Mouse (Mus musculus) hematopoietic stem cell, adult 5-6 weeks (primary cell): ENCODE measurements around the gene Pdcd1lg2. TPM values are rescaled to one million over a fixed set of nuclear protein-coding genes. Genes with fewer than 3 reads are reported as not detected.

Source experiments
- ATAC-seq, 2 experiments: fragments of 125-278 bp in 1 of 2; replicated peaks in 1 of 2; 2 replicates each; pipeline ENCODE4 v1.8.0; 2016 to 2017; ENCODE audit warnings: inconsistent platforms in 2 of 2, mild to moderate bottlenecking in 2 of 2, moderate number of reproducible peaks in 2 of 2, low read depth in 1 of 2, moderate TSS enrichment in 1 of 2; ENCODE audit not compliant: low FRiP score in 2 of 2, poor library complexity in 2 of 2, severe bottlenecking in 2 of 2, insufficient read depth in 1 of 2, low TSS enrichment in 1 of 2
- total RNA-seq: library from RNA; stranded (forward); fragments of 172-1452, 232-1000 nt; gene quantifications from 2 replicates; pipeline ENCODE4 v1.2.3, GENCODE M21; 2017

Gene Pdcd1lg2
- total RNA-seq, 1 experiment from 2014 or later: 5.7 TPM

DNA sequence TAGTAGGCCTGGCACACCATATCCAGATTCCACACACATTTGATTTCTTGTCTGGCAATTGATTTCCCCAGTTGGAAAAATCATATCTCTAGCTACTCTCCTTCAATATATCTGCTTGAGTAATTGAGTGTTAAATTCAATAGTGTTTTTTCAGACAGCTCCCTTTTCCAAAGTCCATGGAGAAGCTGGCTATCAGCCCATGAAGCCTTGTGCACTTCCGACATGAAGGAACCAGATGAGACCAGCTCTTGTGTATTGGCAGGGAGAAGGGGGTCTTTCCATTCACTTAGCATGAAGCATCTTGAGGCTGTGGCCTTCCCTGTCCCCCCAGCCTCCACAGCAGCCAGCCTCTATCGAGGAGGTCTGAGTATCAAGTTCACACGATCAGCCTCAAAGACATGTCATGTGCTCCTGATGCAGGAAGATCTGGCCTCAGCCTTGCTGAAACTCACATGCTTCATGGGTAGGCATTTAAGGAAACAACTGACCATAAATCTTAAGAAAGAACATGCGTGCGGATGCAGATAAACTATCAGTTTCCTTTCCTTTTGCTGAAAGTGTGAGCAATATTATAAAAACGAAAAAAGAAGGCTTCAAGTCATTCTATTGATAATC is 88.2 kb downstream of the Pdcd1lg2 start:
- peak; percentile 74 to 90 for ATAC-seq

DNA sequence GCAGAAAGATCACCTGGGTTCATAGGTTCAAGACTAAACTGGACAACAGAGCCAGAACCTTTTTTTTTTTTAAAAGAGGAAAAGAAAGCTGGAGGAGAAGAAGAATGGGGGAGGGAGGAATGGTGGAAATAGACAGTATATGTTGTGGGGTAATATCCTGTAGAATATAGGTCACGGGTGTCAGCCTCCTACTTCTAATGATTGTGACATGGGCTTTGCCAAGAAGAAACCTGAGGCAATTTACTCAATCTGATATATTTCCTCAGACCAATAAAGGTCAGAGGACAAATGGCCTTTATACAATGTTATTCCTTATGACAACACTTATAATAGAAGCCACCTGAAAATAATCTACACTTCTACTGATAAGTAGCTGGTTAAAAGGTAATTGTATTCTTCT is 89.6 kb downstream of the Pdcd1lg2 start:
- ATAC-seq: no peak

DNA sequence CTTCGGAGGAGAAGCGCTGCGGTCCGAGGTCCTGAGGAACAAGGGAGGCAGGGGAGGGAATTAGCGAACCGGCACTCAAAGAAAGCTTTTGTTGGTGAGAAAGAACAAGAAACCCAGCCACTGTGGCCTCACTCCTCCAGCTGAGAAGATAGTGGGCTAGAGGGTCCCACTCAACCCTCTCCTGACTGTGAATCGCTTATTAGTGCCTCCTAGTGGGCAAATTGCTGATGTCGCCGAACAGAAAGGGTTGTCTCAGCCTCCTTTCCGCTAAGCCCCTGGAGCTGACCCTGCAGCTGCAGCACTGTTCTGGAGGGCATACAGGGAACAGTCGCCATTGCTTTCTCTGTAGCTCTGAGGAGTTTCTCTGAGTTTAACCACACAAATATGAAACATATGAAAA is 90.4 kb downstream of the Pdcd1lg2 start:
- peak; percentile 29 to 41; a peak in 1 of 4 replicates for ATAC-seq

- peak; percentile 19 to 60; a peak in 1 of 4 replicates for ATAC-seq
These were observed 90.8 kb downstream of the Pdcd1lg2 start for GRCm38 (mm10) chr19:29501507-29501906.

- ATAC-seq: no peak
These were observed 93.4 kb downstream of the Pdcd1lg2 start for GRCm38 (mm10) chr19:29504131-29504530.

DNA sequence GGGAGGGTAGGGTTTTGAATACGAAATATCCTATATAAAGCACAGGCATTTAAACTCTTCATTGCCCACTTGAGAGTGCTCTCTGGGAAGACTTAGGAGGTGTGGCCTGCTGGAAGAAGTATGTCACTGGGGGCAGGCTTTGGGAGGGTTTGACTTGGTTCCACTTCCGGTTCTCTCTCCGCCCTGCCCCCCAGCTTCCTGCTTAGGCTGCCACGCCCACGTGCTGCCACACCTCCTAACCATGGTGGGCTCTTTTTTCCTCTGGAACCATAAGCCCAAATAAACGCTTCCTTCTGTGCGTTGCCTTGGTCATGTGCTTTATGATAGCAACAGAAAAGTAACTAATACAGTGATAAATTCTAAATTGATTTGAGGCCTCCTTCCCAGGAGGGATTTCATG is 94.9 kb downstream of the Pdcd1lg2 start:
- no peak for ATAC-seq

DNA sequence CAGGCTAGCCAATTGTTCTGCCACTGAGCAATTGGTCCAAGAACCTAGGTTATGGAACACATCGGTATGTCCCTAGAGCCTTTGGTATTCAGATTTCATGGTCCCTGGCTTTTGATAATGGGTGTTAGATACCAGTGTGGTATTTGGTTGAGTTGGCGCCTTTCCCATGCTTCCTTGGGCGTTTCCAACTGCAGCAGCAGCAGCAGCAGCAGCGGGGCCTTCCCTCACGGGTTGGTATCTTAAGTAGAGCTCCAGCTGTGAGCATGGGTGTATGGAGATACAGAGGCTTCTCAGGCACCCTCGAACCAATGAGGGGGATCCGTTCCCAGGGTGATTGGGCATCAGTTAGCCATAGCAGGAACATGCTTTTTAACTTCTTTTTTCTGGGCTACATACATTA is 97.5 kb downstream of the Pdcd1lg2 start:
- no peak for ATAC-seq

GRCm38 (mm10) chr19:29509857-29510256 is 99.1 kb downstream of the Pdcd1lg2 start:
- no peak for ATAC-seq

GRCm38 (mm10) chr19:29511826-29512225 is 101.1 kb downstream of the Pdcd1lg2 start:
- ATAC-seq: no peak

DNA sequence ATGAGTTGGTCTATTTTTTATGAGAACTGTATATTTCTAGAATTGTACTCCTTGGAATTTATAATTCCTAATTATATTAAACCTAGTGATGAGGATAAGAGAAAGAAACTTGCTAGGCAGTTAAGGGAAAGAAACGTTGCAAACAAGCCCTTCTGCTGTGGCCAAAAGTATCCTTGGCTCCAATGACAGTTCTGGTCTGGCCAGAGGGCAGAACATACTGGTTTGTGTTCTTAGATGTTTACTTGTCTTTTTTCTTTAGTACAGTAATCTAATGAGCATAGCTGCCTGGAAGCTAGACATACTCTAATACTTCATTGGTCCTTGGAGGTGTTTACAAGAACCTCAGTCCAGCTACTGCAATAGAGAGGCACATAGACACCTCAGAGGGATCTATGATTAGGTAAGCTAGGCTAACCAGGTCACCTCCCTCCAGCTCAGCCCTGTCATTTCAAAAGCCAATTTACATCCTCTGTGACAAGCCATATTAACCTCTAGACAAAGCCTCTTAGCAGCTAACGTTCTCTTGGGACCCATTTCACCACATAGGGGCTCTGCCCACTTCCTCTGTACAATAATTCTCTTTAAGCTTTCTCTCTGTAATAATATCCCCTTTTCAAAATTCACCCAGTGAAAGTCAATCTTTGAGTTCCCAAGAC is 102.5 kb downstream of the Pdcd1lg2 start:
- ATAC-seq: no peak

- ATAC-seq: no peak
These were observed 103.4 kb downstream of the Pdcd1lg2 start for GRCm38 (mm10) chr19:29514130-29514529.

- ATAC-seq: no peak
These were observed 104.7 kb downstream of the Pdcd1lg2 start for GRCm38 (mm10) chr19:29515386-29515785.

GRCm38 (mm10) chr19:29515991-29516390 is 105.3 kb downstream of the Pdcd1lg2 start:
- ATAC-seq: no peak

DNA sequence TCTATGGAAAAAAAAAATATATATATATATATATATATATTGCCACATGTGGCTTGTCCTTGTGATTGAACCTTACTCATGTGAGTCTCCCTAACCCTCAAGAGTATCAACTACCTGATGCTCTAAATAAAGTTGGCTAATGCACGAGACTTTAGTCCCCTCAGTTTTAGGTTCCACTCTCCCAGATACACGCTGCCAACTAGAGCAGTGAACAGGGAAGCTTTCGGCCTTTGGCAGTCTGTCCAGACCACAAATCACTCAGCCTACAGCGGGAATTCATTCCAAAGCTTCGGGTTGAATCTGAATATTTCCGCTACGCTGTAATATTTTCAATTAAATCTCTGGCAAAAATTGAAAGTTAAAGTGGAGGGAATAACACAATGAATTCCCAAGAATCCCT is 107.7 kb downstream of the Pdcd1lg2 start:
- no peak for ATAC-seq

DNA sequence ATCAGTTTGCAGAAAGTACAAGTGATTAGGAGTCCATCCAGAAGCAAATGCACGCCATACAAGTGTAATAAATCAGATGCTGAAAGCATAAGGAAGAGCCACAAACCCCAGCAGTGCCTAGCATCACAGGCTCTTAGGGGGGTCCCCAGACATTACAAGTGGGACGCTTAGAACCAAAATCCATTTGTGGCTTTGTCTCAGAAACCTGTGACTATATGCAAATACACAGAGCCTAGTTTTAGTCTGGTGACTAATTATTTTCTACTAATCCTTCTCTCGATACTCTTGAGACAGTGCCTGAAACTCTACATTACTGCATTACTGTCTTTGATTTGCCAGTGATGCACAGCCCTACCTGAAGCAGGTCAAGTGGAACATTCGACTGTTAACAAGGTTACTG is 108.2 kb downstream of the Pdcd1lg2 start:
- ATAC-seq: no peak

Other genes starting within 250 kb of the Pdcd1lg2 start
- gene Jak2, start 159.1 kb upstream of the Pdcd1lg2 start, total RNA-seq: 66.3 and 71.1 TPM in 2 replicates
- gene Insl6, start 85.6 kb upstream of the Pdcd1lg2 start, total RNA-seq: 17.9 and 36.0 TPM in 2 replicates
- not detected in 2 replicates for gene Rln1, start 76.2 kb upstream of the Pdcd1lg2 start, total RNA-seq
- 156 and 165 TPM in 2 replicates for gene Plgrkt, start 43.5 kb upstream of the Pdcd1lg2 start, total RNA-seq
- 22.1 and 22.7 TPM in 2 replicates for gene Cd274, start 43.5 kb upstream of the Pdcd1lg2 start, total RNA-seq
- gene Ric1, start 111.4 kb downstream of the Pdcd1lg2 start, total RNA-seq: 24.2 and 36.3 TPM in 2 replicates
- gene Ermp1, start 237.5 kb downstream of the Pdcd1lg2 start, total RNA-seq: 36.8 and 39.3 TPM in 2 replicates